Mouse (Mus musculus) megakaryocyte, embryonic 14.5 days (primary cell): ENCODE data around the gene Spaca4. TPM values are rescaled to one million over a fixed set of nuclear protein-coding genes. Genes with fewer than 3 reads are reported as not detected.

Source experiments
- H3K27me3 ChIP-seq: replicated peaks from 2 replicates; pipeline ENCODE3; 2012; ENCODE audit warnings: inconsistent platforms
- H3K36me3 ChIP-seq: replicated peaks from 2 replicates; pipeline ENCODE3; 2012; ENCODE audit warnings: low read length, inconsistent platforms, mixed read lengths
- H3K4me1 ChIP-seq: 2 replicates; pipeline ENCODE4 v1.6.1; 2012; ENCODE audit warnings: inconsistent platforms
- H3K4me3 ChIP-seq: replicated peaks from 2 replicates; pipeline ENCODE3; 2012; ENCODE audit warnings: moderate library complexity, mild to moderate bottlenecking, inconsistent platforms
- H3K9me3 ChIP-seq: 2 replicates; pipeline ENCODE4 v1.6.1; 2012; ENCODE audit warnings: inconsistent platforms
- FLI1 ChIP-seq: IDR thresholded peaks from 2 replicates; pipeline ENCODE4 v1.6.1; 2012; ENCODE audit warnings: low read length, inconsistent platforms, mixed read lengths
- GATA1 ChIP-seq: IDR thresholded peaks from 3 replicates; pipeline ENCODE4 v1.6.1; 2012; ENCODE audit warnings: mixed read lengths, low read length, inconsistent platforms, borderline replicate concordance
- polyA plus RNA-seq: library from polyadenylated mRNA; stranded (reverse); fragments of >175 nt; gene quantifications from 2 replicates; pipeline ENCODE4 v1.2.3, GENCODE M21; 2012; ENCODE audit warnings: low replicate concordance; ENCODE audit not compliant: insufficient read depth

Gene Spaca4
- polyA plus RNA-seq, 1 experiment, result not detected

GRCm38 (mm10) chr7:45689800-45690199 lies 35.8 kb downstream of the Spaca4 start:
- H3K36me3 ChIP-seq, result no peaks in the 10 kb centered on the region

DNA sequence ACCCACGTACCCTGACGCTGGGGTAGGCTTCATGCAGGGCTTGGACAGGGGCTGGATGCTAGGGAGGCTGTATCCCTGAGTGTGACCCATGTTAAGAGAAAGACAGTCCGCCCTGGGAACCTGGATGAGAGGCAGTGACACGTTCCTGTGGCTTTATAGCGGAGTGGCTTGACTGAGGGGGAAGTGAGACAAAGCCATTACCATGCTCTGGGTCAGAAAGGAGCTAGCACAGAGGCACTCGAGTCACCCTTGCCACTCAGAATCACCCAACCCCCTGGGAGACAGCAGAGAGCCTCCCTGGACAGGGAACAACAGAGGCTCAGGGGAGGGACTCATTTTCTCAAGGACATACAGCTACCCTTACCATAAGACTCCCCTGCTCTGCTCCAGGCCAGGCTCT lies 36.5 kb downstream of the Spaca4 start:
- Histone ChIP-seq H3K4me1 (peaks cover 56% of the 10 kb centered on the region), H3K9me3 (no peaks in the 10 kb centered on the region), H3K36me3 (no peaks in the 10 kb centered on the region), H3K27me3 (peaks cover 35% of the 10 kb centered on the region), H3K4me3 (no peak overlapping the region)
- TF ChIP-seq FLI1 (no peak), GATA1 (no peak)

More at GRCm38 (mm10) chr7:45689800-45690199, 35.8 kb downstream of the Spaca4 start:
- no peaks in the 10 kb centered on the region for H3K9me3 ChIP-seq
- H3K4me1 ChIP-seq, result peaks cover 56% of the 10 kb centered on the region
- TF ChIP-seq FLI1 (no peak), GATA1 (no peak)
- no peak overlapping the region for H3K4me3 ChIP-seq
- peaks cover 30% of the 10 kb centered on the region for H3K27me3 ChIP-seq

GRCm38 (mm10) chr7:45686841-45687240 lies 38.8 kb downstream of the Spaca4 start:
- peaks cover 38% of the 10 kb centered on the region for H3K27me3 ChIP-seq
- peaks cover 69% of the 10 kb centered on the region for H3K4me1 ChIP-seq
- no peaks in the 10 kb centered on the region for H3K36me3 ChIP-seq
- no peaks in the 10 kb centered on the region for H3K9me3 ChIP-seq
- peak overlapping the region; percentile 18 for H3K4me3 ChIP-seq
- TF ChIP-seq GATA1 (no peak), FLI1 (no peak)

DNA sequence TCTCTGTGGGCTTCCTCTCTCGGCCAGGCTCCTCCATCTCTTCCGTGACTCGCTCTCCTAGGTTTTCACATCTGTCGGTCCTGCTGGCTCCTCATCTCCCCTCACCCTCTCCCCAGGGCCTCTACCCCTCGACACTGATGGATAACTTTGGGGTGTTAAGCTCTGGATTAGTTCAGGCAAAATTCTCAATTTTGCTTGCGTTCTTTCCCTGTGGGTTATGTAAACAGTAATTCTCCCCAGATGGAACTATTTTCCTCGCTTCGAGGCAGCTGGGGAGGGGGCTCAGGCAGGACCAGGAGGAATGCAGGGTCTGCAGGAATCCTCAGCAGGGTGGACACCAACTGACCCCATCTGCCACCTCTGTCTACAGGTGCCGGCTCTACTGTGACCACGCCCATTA lies 39.8 kb downstream of the Spaca4 start:
- Histone ChIP-seq H3K4me3 (no peak overlapping the region), H3K36me3 (no peaks in the 10 kb centered on the region), H3K4me1 (peaks cover 80% of the 10 kb centered on the region), H3K9me3 (no peaks in the 10 kb centered on the region), H3K27me3 (peaks cover 31% of the 10 kb centered on the region)
- TF ChIP-seq GATA1, result no peak

DNA sequence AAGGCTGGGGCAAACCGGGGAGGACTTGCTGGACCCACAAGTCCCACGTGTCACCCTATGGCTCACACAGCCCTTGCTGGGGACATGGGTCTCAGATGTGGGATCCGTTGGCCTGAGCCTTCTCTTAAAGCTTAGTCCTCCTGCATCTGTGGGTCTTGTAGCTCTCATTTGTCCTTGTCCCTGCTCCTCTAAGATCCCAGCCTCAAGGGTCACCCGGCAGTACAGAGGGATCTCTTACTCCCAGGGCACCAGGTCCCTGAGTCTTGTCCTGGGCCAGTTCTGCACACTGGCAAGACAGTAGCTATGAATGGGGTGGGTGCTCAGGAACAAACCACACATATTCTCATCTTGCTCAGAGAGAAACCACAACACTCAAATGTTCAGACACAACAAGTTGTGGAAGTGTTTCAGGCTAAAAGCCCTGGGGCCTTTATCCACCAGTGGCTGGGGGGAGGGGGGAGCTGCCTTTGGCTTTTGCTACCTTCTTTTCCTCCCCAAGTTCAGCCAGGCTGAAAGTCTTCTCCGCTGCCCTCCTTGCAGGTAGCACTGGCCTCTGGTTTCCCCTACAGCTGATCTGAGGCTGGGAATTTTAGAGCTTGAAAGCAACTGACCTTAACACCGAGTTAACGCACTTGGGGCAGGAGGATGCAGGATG lies 42.1 kb downstream of the Spaca4 start, which contains the start of gene Ntn5:
Ntn5 (plus strand) TSS at position 627 of the 655 bp plus-strand sequence.
- H3K36me3 ChIP-seq, result no peaks in the 10 kb centered on the region
- H3K4me1 ChIP-seq, result peaks cover 82% of the 10 kb centered on the region
- H3K4me3 ChIP-seq, result no peak within 1 kb of the TSS
- no peaks in the 10 kb centered on the region for H3K9me3 ChIP-seq
- TF ChIP-seq GATA1 (no peak), FLI1 (no peak)
- H3K27me3 ChIP-seq, result peaks cover 25% of the 10 kb centered on the region

DNA sequence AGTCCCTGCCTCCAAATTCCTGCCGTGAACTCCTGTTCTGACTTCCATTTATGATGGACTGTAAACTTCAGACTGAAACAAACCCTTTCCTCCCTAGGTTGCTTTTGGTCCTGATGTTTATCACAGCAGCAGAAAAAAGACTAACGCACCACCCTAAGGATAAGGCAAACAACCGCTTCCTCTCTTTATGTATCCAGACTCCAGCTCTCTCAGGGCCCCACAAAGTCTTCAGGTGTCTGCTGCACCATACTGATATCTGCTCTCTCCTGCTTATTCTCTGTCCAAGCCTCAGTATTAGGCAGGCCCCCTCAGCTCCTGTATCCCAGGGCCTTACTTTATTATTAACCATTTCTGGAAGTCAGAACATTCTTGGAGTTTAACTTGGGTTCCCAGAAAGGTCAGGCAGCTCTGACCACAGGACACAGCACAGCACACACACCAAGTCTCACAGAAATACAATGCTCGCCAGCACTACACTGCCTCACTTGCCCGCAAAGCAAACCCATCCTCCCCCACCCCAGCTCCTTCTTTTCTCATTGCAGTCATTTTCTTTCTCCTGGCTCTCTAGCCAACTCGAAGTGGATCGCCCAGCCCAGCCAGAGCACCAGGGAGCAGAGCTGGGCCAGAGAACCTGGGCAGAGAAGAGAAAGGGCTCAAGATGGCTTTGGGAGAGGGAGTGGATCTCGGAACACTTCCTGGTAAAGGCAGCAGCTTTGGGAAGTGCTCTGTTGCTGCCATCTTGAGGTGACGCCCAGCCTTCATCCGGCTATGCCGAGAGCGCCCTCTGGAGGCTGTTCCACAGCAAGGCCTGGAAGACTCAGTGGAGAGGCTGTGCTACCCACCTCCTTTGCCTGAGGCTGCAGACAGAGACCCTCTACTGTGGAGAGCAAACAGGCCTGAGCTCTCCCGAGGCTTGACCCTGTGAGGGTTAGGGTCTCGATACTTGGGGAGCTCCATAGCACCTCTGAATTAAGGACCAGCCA lies 43.2 kb downstream of the Spaca4 start:
- no peaks in the 10 kb centered on the region for H3K9me3 ChIP-seq
- TF ChIP-seq FLI1 (no peak), GATA1 (no peak)
- H3K4me3 ChIP-seq, result peak overlapping the region; percentile 82
- H3K4me1 ChIP-seq, result peaks cover 88% of the 10 kb centered on the region
- no peaks in the 10 kb centered on the region for H3K36me3 ChIP-seq
- H3K27me3 ChIP-seq, result peaks cover 35% of the 10 kb centered on the region

GRCm38 (mm10) chr7:45681046-45681736 lies 44.4 kb downstream of the Spaca4 start:
- TF ChIP-seq FLI1, result no peak
- no peak for TF ChIP-seq GATA1
- H3K9me3 ChIP-seq, result no peaks in the 10 kb centered on the region
- H3K36me3 ChIP-seq, result no peaks in the 10 kb centered on the region
- H3K27me3 ChIP-seq, result peaks cover 41% of the 10 kb centered on the region
- H3K4me3 ChIP-seq, result peak overlapping the region; percentile 39
- peaks cover 83% of the 10 kb centered on the region for H3K4me1 ChIP-seq

GRCm38 (mm10) chr7:45679966-45680621 lies 45.5 kb downstream of the Spaca4 start:
- Histone ChIP-seq H3K36me3 (no peaks in the 10 kb centered on the region), H3K27me3 (peaks cover 44% of the 10 kb centered on the region), H3K4me3 (peak overlapping the region; percentile 33), H3K4me1 (peaks cover 75% of the 10 kb centered on the region), H3K9me3 (no peaks in the 10 kb centered on the region)
- no peak for TF ChIP-seq FLI1
- no peak for TF ChIP-seq GATA1

DNA sequence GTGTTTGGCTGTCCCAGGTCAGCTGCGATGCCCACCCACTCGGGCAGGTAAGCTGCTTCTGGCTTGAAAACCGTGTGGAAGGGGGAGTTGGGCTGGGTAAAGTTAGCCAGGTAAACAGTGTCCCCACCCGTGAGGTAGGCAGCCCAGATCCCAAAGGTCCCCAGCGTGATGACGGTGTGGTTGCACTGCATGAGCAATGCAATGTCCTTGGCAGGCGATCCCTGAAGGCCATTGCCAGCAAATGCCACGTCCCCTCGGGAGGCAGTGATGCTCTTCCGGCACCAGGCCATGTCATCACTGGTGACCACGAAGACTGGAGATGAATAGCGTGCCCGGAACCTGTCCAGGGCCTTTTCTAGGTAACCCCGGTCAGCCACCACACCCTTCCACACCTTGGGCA lies 47.1 kb downstream of the Spaca4 start:
- peaks cover 69% of the 10 kb centered on the region for H3K4me1 ChIP-seq
- peak overlapping the region; percentile 66 for H3K4me3 ChIP-seq
- H3K27me3 ChIP-seq, result peaks cover 44% of the 10 kb centered on the region
- H3K9me3 ChIP-seq, result no peaks in the 10 kb centered on the region
- H3K36me3 ChIP-seq, result no peaks in the 10 kb centered on the region
- TF ChIP-seq FLI1, result no peak
